Mouse (Mus musculus): Measurements from ENCODE around the gene Copb1. TPM values are rescaled to one million over a fixed set of nuclear protein-coding genes. Genes with fewer than 3 reads are reported as not detected.

Gene Copb1
- total and polyA plus RNA-seq, 3 experiments: 50.1 to 405 (median 61.3) TPM

GRCm38 (mm10) chr7:114216908-114217307 is 37.6 kb downstream of the Copb1 start:
- Histone ChIP-seq H3K27me3 (ENCODE audit: control insufficient read depth in 1 of 2, insufficient read depth in 2 of 2, low read length in 2 of 2) (no peaks in the 10 kb centered on the region), H3K4me3 (ENCODE audit: control insufficient read depth in 1 of 2, insufficient read depth in 1 of 2, low read depth in 2 of 2, low read length in 2 of 2) (no peak overlapping the region), H3K79me2 (ENCODE audit: control insufficient read depth, insufficient read depth, low read length, poor library complexity) (no peaks in the 10 kb centered on the region), H3K36me3 (ENCODE audit: control insufficient read depth in 1 of 2, insufficient read depth in 2 of 2, low read length in 2 of 2) (peaks cover 3 to 10% of the 10 kb centered on the region in 2 experiments; a peak in 3 of 4 replicates), H3K9ac (ENCODE audit: control insufficient read depth, low read depth, low read length, poor library complexity, severe bottlenecking) (no peak overlapping the region), H3K27ac (ENCODE audit: control insufficient read depth, low read depth, low read length) (no peak overlapping the region), H3K4me1 (ENCODE audit: control insufficient read depth in 1 of 2, insufficient read depth in 2 of 2, low read length in 2 of 2) (peaks cover 0 to 3% of the 10 kb centered on the region in 2 experiments; a peak in 1 of 4 replicates), H3K9me3 (replicated peaks; ENCODE audit: insufficient read depth, low read length) (no peaks in the 10 kb centered on the region)
- TF ChIP-seq CHD1 (IDR thresholded peaks at IDR 0.05; ENCODE audit: low read depth, low read length) (no peak), JUND (IDR thresholded peaks at IDR 0.05; ENCODE audit: low read depth, low read length) (no peak), ZC3H11A (IDR thresholded peaks at IDR 0.05; ENCODE audit: low read depth, low read length) (no peak), CHD2 (IDR thresholded peaks at IDR 0.05; ENCODE audit: low read length) (no peak), EP300 (IDR thresholded peaks at IDR 0.05; ENCODE audit: low read depth in 1 of 2, low read length in 2 of 2) (no peak), USF1 (IDR thresholded peaks at IDR 0.05; ENCODE audit: low read depth, low read length) (no peak), POLR2A (IDR thresholded peaks at IDR 0.05; ENCODE audit: control insufficient read depth in 1 of 2, insufficient read depth in 1 of 2, low read depth in 1 of 2, low read length in 2 of 2, poor library complexity in 1 of 2) (no peak), NRF1 (IDR thresholded peaks at IDR 0.05; ENCODE audit: insufficient read depth, low read depth, low read length, poor library complexity, severe bottlenecking) (no peak), ETS1 (IDR thresholded peaks at IDR 0.05; ENCODE audit: low read depth, low read length) (no peak), MAZ (IDR thresholded peaks at IDR 0.05; ENCODE audit: low read depth, low read length) (no peak), USF2 (IDR thresholded peaks at IDR 0.05; ENCODE audit: borderline replicate concordance in 1 of 2, insufficient read depth in 1 of 2, low read depth in 1 of 2, low read length in 2 of 2) (no peak)
- no peak for DNase-seq (ENCODE audit: low read depth, low spot score)

- Histone ChIP-seq H3K9ac (ENCODE audit: control insufficient read depth, low read depth, low read length, poor library complexity, severe bottlenecking) (no peak overlapping the region), H3K36me3 (ENCODE audit: control insufficient read depth in 1 of 2, insufficient read depth in 2 of 2, low read length in 2 of 2) (peaks cover 0 to 4% of the 10 kb centered on the region in 2 experiments; a peak in 1 of 4 replicates)
- no peak for TF ChIP-seq CHD1 (IDR thresholded peaks at IDR 0.05; ENCODE audit: low read depth, low read length)
- TF ChIP-seq BHLHE40 (IDR thresholded peaks at IDR 0.05; ENCODE audit: borderline replicate concordance, low read depth, low read length): no peak
- no peak for TF ChIP-seq TBP (IDR thresholded peaks at IDR 0.05; ENCODE audit: low read depth, low read length)
- TF ChIP-seq TAL1 (IDR thresholded peaks at IDR 0.05; ENCODE audit: low read length): no peak
- no peak for TF ChIP-seq POLR2A (IDR thresholded peaks at IDR 0.05; ENCODE audit: control insufficient read depth in 1 of 2, insufficient read depth in 1 of 2, low read depth in 1 of 2, low read length in 2 of 2, poor library complexity in 1 of 2)
- TF ChIP-seq MYB (IDR thresholded peaks at IDR 0.05; ENCODE audit: low read depth, low read length): no peak
- TF ChIP-seq USF1 (IDR thresholded peaks at IDR 0.05; ENCODE audit: low read depth, low read length): no peak
- no peak for TF ChIP-seq EP300 (IDR thresholded peaks at IDR 0.05; ENCODE audit: low read depth in 1 of 2, low read length in 2 of 2)
- no peak for TF ChIP-seq MAZ (IDR thresholded peaks at IDR 0.05; ENCODE audit: low read depth, low read length)
- TF ChIP-seq POLR2AphosphoS5 (IDR thresholded peaks at IDR 0.05; ENCODE audit: borderline replicate concordance, low read depth, low read length): no peak
- TF ChIP-seq CHD2 (IDR thresholded peaks at IDR 0.05; ENCODE audit: low read length): no peak
- TF ChIP-seq E2F4 (IDR thresholded peaks at IDR 0.05; ENCODE audit: borderline replicate concordance, low read depth, low read length): no peak
- no peak for TF ChIP-seq USF2 (IDR thresholded peaks at IDR 0.05; ENCODE audit: borderline replicate concordance in 1 of 2, insufficient read depth in 1 of 2, low read depth in 1 of 2, low read length in 2 of 2)
Measured at GRCm38 (mm10) chr7:114214385-114214784, 40.1 kb downstream of the Copb1 start.

More at GRCm38 (mm10) chr7:114214385-114214784, 40.1 kb downstream of the Copb1 start:
- Histone ChIP-seq H3K79me2 (ENCODE audit: control insufficient read depth, insufficient read depth, low read length, poor library complexity) (no peaks in the 10 kb centered on the region), H3K27me3 (ENCODE audit: control insufficient read depth in 1 of 2, insufficient read depth in 2 of 2, low read length in 2 of 2) (no peaks in the 10 kb centered on the region), H3K4me1 (ENCODE audit: control insufficient read depth in 1 of 2, insufficient read depth in 2 of 2, low read length in 2 of 2) (no peaks in the 10 kb centered on the region), H3K27ac (ENCODE audit: control insufficient read depth, low read depth, low read length) (no peak overlapping the region), H3K4me3 (ENCODE audit: control insufficient read depth in 1 of 2, insufficient read depth in 1 of 2, low read depth in 2 of 2, low read length in 2 of 2) (no peak overlapping the region), H3K9me3 (replicated peaks; ENCODE audit: insufficient read depth, low read length) (no peaks in the 10 kb centered on the region)
- no peak for DNase-seq (ENCODE audit: low read depth, low spot score)
